Comparison of ENCODE assay signal across 9 mouse cellular contexts in genomic region chr13:63917776-63918621, GRCm38 (mm10).
DNase-seq lines count a peak whose midpoint lies in the region; ATAC-seq lines count a peak whose summit lies in the region.
"Had no signal": no experiment of that assay in that cellular context is flagged by ENCODE, and none has a peak within 500 bp of the region (broad histone marks: within the 10 kb centered on the region; RNA-seq: fewer than 3 reads in every experiment).

No protein-coding gene starts in this region.

- H3K27me3 ChIP-seq in heart, embryonic 11.5 days (ENCODE audit: control insufficient read depth, insufficient read depth, low read length): no peaks in the 10 kb centered on the region
- H3K27me3 ChIP-seq in heart, embryonic 15.5 days: no peaks in the 10 kb centered on the region
- no peaks in the 10 kb centered on the region for H3K27me3 ChIP-seq in lung, embryonic 15.5 days

- H3K9me3 ChIP-seq in heart, embryonic 11.5 days (replicated peaks; ENCODE audit: control insufficient read depth, low read length): no peaks in the 10 kb centered on the region
- H3K9me3 ChIP-seq in heart, embryonic 15.5 days (replicated peaks): no peaks in the 10 kb centered on the region
- 0 out of 2 replicates have a peak, but pooled peaks cover 5% of the 10 kb centered on the region for H3K9me3 ChIP-seq in lung, embryonic 15.5 days

- H3K4me2 ChIP-seq in heart, embryonic 11.5 days: peak overlapping the region; percentile 20; the same call in 1 of the 2 replicates
- H3K4me2 ChIP-seq in heart, embryonic 15.5 days: peak overlapping the region; percentile 41
- peak overlapping the region; percentile 42 for H3K4me2 ChIP-seq in lung, embryonic 15.5 days

- no peak overlapping the region for H3K4me3 ChIP-seq in heart, embryonic 11.5 days (ENCODE audit: low read depth, low read length)
- no peak overlapping the region for H3K4me3 ChIP-seq in heart, embryonic 15.5 days
- H3K4me3 ChIP-seq in lung, embryonic 15.5 days: no peak overlapping the region
- H3K4me3 ChIP-seq: heart, adult 2 months had no signal

- no peaks in the 10 kb centered on the region for H3K36me3 ChIP-seq in heart, embryonic 11.5 days (ENCODE audit: control insufficient read depth, insufficient read depth, low read length)
- no peaks in the 10 kb centered on the region for H3K36me3 ChIP-seq in heart, embryonic 15.5 days
- no peaks in the 10 kb centered on the region for H3K36me3 ChIP-seq in lung, embryonic 15.5 days

- peaks cover 14% of the 10 kb centered on the region for H3K4me1 ChIP-seq in heart, embryonic 11.5 days (ENCODE audit: control insufficient read depth, insufficient read depth, low read length)
- H3K4me1 ChIP-seq in heart, embryonic 15.5 days (replicated peaks): peaks cover 33% of the 10 kb centered on the region
- peaks cover 54% of the 10 kb centered on the region for H3K4me1 ChIP-seq in lung, embryonic 15.5 days

- no peak for DNase-seq in heart, adult 9 months (ENCODE audit: low spot score in 2 of 2)
- peak; percentile 66 to 70 for DNase-seq in cerebellum, postnatal 14 days
- peak; percentile 78 for DNase-seq in kidney, postnatal 10 days
- DNase-seq in right cerebral cortex, postnatal 10 days (ENCODE audit: low spot score in 2 of 2): peak; percentile 57 to 65

- ATAC-seq in heart, embryonic 11.5 days (replicated peaks; ENCODE audit: insufficient number of reproducible peaks, low FRiP score, low TSS enrichment): 0 out of 2 replicates have a peak, but pooled peaks have one; percentile 18
- no peak; the same call in 1 of the 2 replicates for ATAC-seq in heart, embryonic 15.5 days (replicated peaks; ENCODE audit: insufficient number of reproducible peaks, insufficient read depth, low FRiP score, low read depth)
- peak; percentile 72; the same call in 1 of the 2 replicates for ATAC-seq in lung, embryonic 15.5 days (ENCODE audit: borderline replicate concordance, extremely low read depth, low FRiP score, low TSS enrichment)
- ATAC-seq in megakaryocyte, adult 5-6 weeks (ENCODE audit: poor library complexity, severe bottlenecking): no peak

- no peak overlapping the region; the same call in 1 of the 2 replicates for H3K27ac ChIP-seq in heart, embryonic 11.5 days (ENCODE audit: low read depth, low read length)
- H3K27ac ChIP-seq in heart, embryonic 15.5 days: peak overlapping the region; percentile 84
- H3K27ac ChIP-seq in lung, embryonic 15.5 days: peak overlapping the region; percentile 97
- H3K27ac ChIP-seq: heart, adult 2 months had no signal

- no peak overlapping the region for H3K9ac ChIP-seq in heart, embryonic 11.5 days (ENCODE audit: low read depth, low read length)
- no peak overlapping the region for H3K9ac ChIP-seq in heart, embryonic 15.5 days
- 0 out of 2 replicates have a peak overlapping the region, but pooled peaks have one; percentile 8 for H3K9ac ChIP-seq in lung, embryonic 15.5 days

- 23% methylated on average over 9 of the region's 11 CpGs for WGBS in heart, embryonic 11.5 days (ENCODE audit: insufficient replicate concordance)
- 24% methylated on average over 11 of the region's 11 CpGs for WGBS in heart, embryonic 15.5 days
- 4% methylated on average over 11 of the region's 11 CpGs for WGBS in lung, embryonic 15.5 days

Comparison
In these comparisons a context has a peak if more than half of its experiments do, and no peak if none do; other contexts are left out.
1. ATAC-seq: peak in heart, embryonic 11.5 days (single experiment) and lung, embryonic 15.5 days (single experiment); none in heart, embryonic 15.5 days (single experiment) and megakaryocyte, adult 5-6 weeks (single experiment).
2. DNase-seq: peak in cerebellum, postnatal 14 days (2 of 2), kidney, postnatal 10 days (single experiment) and right cerebral cortex, postnatal 10 days (2 of 2); none in heart, adult 9 months (0 of 2).
3. Peak in every context shown above with its lines, with median percentiles within 50 percentile points of each other: H3K4me2 ChIP-seq.